Mouse (Mus musculus) hindbrain, embryonic 13.5 days (tissue): ENCODE results near the gene 1700028J19Rik. TPM values are rescaled to one million over a fixed set of nuclear protein-coding genes. Genes with fewer than 3 reads are reported as not detected.
"Not testable (repeated sequence)": the region's sequence is repeated elsewhere in the genome, so short reads cannot be mapped to it uniquely, and the experiment has no call there.

Experiments
- ATAC-seq: fragments of 200-750 bp; cut with Nextera tagmentation; 2 replicates; pipeline ENCODE4 v1.8.0; 2017; ENCODE audit warnings: moderate TSS enrichment; ENCODE audit not compliant: low FRiP score
- H3K27ac ChIP-seq: fragments of 300-500 bp; sonication (generic); 2 replicates; pipeline ENCODE4 v1.5.1; 2015; ENCODE audit warnings: inconsistent platforms, mild to moderate bottlenecking, moderate library complexity
- H3K27me3 ChIP-seq: fragments of 300-500 bp; sonication (generic); 2 replicates; pipeline ENCODE4 v1.6.1; 2015; ENCODE audit warnings: mild to moderate bottlenecking, inconsistent platforms
- H3K36me3 ChIP-seq: fragments of 300-500 bp; sonication (generic); 2 replicates; pipeline ENCODE4 v1.6.1; 2015; ENCODE audit warnings: mild to moderate bottlenecking, inconsistent platforms
- H3K4me1 ChIP-seq: fragments of 300-500 bp; sonication (generic); replicated peaks from 2 replicates; pipeline ENCODE4 v1.6.1; 2015; ENCODE audit warnings: inconsistent platforms
- H3K4me2 ChIP-seq: fragments of 300-500 bp; sonication (generic); 2 replicates; pipeline ENCODE4 v1.6.1; 2015; ENCODE audit warnings: inconsistent platforms, mild to moderate bottlenecking, moderate library complexity
- H3K4me3 ChIP-seq: fragments of 300-500 bp; sonication (generic); 2 replicates; pipeline ENCODE4 v1.5.1; 2015; ENCODE audit warnings: mild to moderate bottlenecking, inconsistent platforms
- H3K9ac ChIP-seq: fragments of 300-500 bp; sonication (generic); 2 replicates; pipeline ENCODE4 v1.6.1; 2015; ENCODE audit warnings: mild to moderate bottlenecking, inconsistent platforms
- H3K9me3 ChIP-seq: fragments of 300-500 bp; sonication (generic); 2 replicates; pipeline ENCODE4 v1.6.1; 2016; ENCODE audit warnings: inconsistent platforms
- WGBS: fragments of 180-500 bp; shearing (Covaris S2); methylation state at CpG from one replicate; pipeline ENCODE4 v1.1.7; 2015; 5-methylcytosine and 5-hydroxymethylcytosine counted together
- polyA plus RNA-seq: library from polyadenylated mRNA; unstranded; fragments of >200 nt; fragmentation: Nextera tagmentation; extraction: Ambion mirVana; gene quantifications from 2 replicates; pipeline ENCODE4 v1.2.1, GENCODE M21; 2015

Gene 1700028J19Rik
- polyA plus RNA-seq, 1 experiment from 2014 or later = 1.5 TPM

GRCm38 (mm10) chr7:44193466-44193865 lies 53.0 kb downstream of the 1700028J19Rik start:
- not testable (repeated sequence) for H3K4me1 ChIP-seq, H3K4me3 ChIP-seq, H3K9ac ChIP-seq, H3K36me3 ChIP-seq, H3K9me3 ChIP-seq, H3K27me3 ChIP-seq, ATAC-seq, H3K27ac ChIP-seq, H3K4me2 ChIP-seq
- WGBS = 94% methylated on average over 1 of the region's 1 CpGs

- not testable (repeated sequence) for H3K27ac ChIP-seq, H3K27me3 ChIP-seq, H3K4me2 ChIP-seq, H3K9me3 ChIP-seq, H3K9ac ChIP-seq, H3K4me1 ChIP-seq, ATAC-seq, H3K36me3 ChIP-seq, H3K4me3 ChIP-seq
Measured at GRCm38 (mm10) chr7:44187936-44188335, 58.6 kb downstream of the 1700028J19Rik start, which contains the start of gene Klk1b24. Gene Klk1b24 (plus strand): TSS chr7:44188236.

- ATAC-seq, H3K9me3 ChIP-seq, H3K27ac ChIP-seq, H3K36me3 ChIP-seq, H3K4me3 ChIP-seq, H3K4me2 ChIP-seq, H3K9ac ChIP-seq, H3K27me3 ChIP-seq, H3K4me1 ChIP-seq: not testable (repeated sequence)
- 75% methylated on average over 8 of the region's 8 CpGs for WGBS
Measured at GRCm38 (mm10) chr7:44186516-44186915, 60.0 kb downstream of the 1700028J19Rik start.

Other genes starting within 250 kb of the 1700028J19Rik start
- gene Klk1b26, start 234.5 kb downstream of the 1700028J19Rik start, polyA plus RNA-seq = not detected in 2 replicates
- gene Klk1b27, start 194.4 kb downstream of the 1700028J19Rik start, polyA plus RNA-seq = not detected in 2 replicates
- gene Klk1b21, start 144.4 kb downstream of the 1700028J19Rik start, polyA plus RNA-seq = not detected in 2 replicates
- gene Klk1b22, start 134.0 kb downstream of the 1700028J19Rik start, polyA plus RNA-seq = not detected in 2 replicates
- not detected in 2 replicates for gene Klk1b16, start 109.9 kb downstream of the 1700028J19Rik start, polyA plus RNA-seq
- gene Klk1b24, start 58.5 kb downstream of the 1700028J19Rik start, polyA plus RNA-seq = not detected in 2 replicates
- gene Klk1b3, start 48.5 kb downstream of the 1700028J19Rik start, polyA plus RNA-seq = not detected in 2 replicates
- gene Klk1b4, start 39.3 kb downstream of the 1700028J19Rik start, polyA plus RNA-seq = not detected in 2 replicates
- gene Klk1b5, start 30.8 kb downstream of the 1700028J19Rik start, polyA plus RNA-seq = not detected in 2 replicates
- gene Klk1, start 21.3 kb downstream of the 1700028J19Rik start, polyA plus RNA-seq = not detected in 2 replicates
- gene Gm36864, start 10.5 kb downstream of the 1700028J19Rik start, polyA plus RNA-seq = not detected in 2 replicates
- gene 2410002F23Rik, start within 50 bp of the 1700028J19Rik start, polyA plus RNA-seq = 206 and 226 TPM in 2 replicates
- 0.10 TPM in 1 of 2 replicates, not detected in the other for gene Acp4, start 10.7 kb upstream of the 1700028J19Rik start, polyA plus RNA-seq
- not detected in 2 replicates for gene Gm15517, start 14.8 kb upstream of the 1700028J19Rik start, polyA plus RNA-seq
- 3.4 and 3.9 TPM in 2 replicates for gene Clec11a, start 60.2 kb upstream of the 1700028J19Rik start, polyA plus RNA-seq
- gene Shank1, start 63.6 kb upstream of the 1700028J19Rik start, polyA plus RNA-seq = 31.7 and 32.6 TPM in 2 replicates
- gene Syt3, start 137.4 kb upstream of the 1700028J19Rik start, polyA plus RNA-seq = 26.1 and 27.7 TPM in 2 replicates
- gene 1700008O03Rik, start 139.1 kb upstream of the 1700028J19Rik start, polyA plus RNA-seq = 1.8 and 2.4 TPM in 2 replicates
- 14.6 and 15.6 TPM in 2 replicates for gene Lrrc4b, start 182.3 kb upstream of the 1700028J19Rik start, polyA plus RNA-seq
- gene Aspdh, start 218.7 kb upstream of the 1700028J19Rik start, polyA plus RNA-seq = 5.6 and 6.5 TPM in 2 replicates
- 45.8 and 46.2 TPM in 2 replicates for gene Josd2, start 221.3 kb upstream of the 1700028J19Rik start, polyA plus RNA-seq
- gene Emc10, start 249.8 kb upstream of the 1700028J19Rik start, polyA plus RNA-seq = 121 and 126 TPM in 2 replicates
- 32.2 and 37.4 TPM in 2 replicates for gene Fam71e1, start 249.9 kb upstream of the 1700028J19Rik start, polyA plus RNA-seq